Mouse (Mus musculus): ENCODE measurements around the gene Mlip. TPM values are rescaled to one million over a fixed set of nuclear protein-coding genes. Genes with fewer than 3 reads are reported as not detected.
"Not testable (repeated sequence)": the region's sequence is repeated elsewhere in the genome, so short reads cannot be mapped to it uniquely, and the experiment has no call there.

The Mlip gene
- polyA plus RNA-seq, 1 experiment = not detected

DNA sequence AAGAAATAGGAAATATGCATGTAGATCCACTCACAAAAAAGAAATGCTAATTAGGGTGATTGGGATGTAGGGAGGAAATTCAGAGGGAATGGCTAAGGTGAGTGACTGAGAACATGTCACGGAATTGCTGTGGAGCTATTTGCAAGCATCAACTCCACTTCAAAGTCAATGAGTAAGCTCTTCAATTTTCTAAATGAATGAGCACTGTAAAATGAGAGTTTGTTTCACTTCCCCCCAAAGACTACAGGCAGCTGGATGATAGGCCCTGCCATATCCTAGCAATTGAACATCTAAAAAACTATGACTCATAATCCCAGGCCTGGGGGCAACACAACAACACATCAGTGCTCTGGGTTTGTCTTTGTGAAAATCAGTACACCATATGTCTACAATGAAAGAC, 233.0 kb downstream of the Mlip start:
- H3K27me3 ChIP-seq (ENCODE audit: control insufficient read depth, insufficient read depth, low read length, poor library complexity, severe bottlenecking) = no peaks in the 10 kb centered on the region
- no peak overlapping the region for H3K9ac ChIP-seq (ENCODE audit: low read depth, poor library complexity, severe bottlenecking)
- no peak for TF ChIP-seq POLR2A (IDR thresholded peaks at IDR 0.05; ENCODE audit: insufficient read depth, low read length)
- TF ChIP-seq CTCF (IDR thresholded peaks at IDR 0.05; ENCODE audit: low read depth, low read length) = no peak
- no peak for TF ChIP-seq EP300 (IDR thresholded peaks at IDR 0.05; ENCODE audit: insufficient read depth, low read depth, low read length)
- H3K4me1 ChIP-seq (ENCODE audit: control insufficient read depth, insufficient read depth, low read length) = no peaks in the 10 kb centered on the region
- H3K27ac ChIP-seq (ENCODE audit: insufficient read depth, low read length) = no peak overlapping the region
- no peak overlapping the region for H3K4me3 ChIP-seq (ENCODE audit: low read depth, low read length)
- no peaks in the 10 kb centered on the region for H3K36me3 ChIP-seq (ENCODE audit: control insufficient read depth, insufficient read depth, low read length, poor library complexity, severe bottlenecking)
- no peaks in the 10 kb centered on the region for H3K9me3 ChIP-seq (replicated peaks; ENCODE audit: control insufficient read depth, insufficient read depth, low read length, poor library complexity, severe bottlenecking)

DNA sequence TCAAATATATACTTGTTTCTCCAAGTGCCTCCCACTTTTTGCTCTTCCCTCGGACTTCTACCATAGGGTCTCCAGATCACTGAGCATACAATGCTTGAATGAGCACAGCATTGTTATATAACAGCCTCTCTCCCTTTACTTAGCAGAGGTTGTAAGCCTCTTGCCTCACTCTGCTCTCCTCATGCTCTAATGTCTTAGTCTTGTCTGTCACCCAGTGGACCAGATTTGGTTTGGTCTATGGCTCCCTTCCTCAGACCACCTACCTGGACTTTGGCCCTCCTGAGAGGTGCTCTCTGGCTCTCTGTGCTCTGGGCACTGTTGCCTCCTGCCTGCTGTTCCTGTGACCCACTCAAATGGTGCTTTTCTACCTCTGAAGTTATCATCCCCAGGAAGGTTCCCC, 255.9 kb downstream of the Mlip start:
- Histone ChIP-seq H3K9ac (ENCODE audit: low read depth, poor library complexity, severe bottlenecking) (no peak overlapping the region), H3K27me3 (ENCODE audit: control insufficient read depth, insufficient read depth, low read length, poor library complexity, severe bottlenecking) (no peaks in the 10 kb centered on the region), H3K9me3 (replicated peaks; ENCODE audit: control insufficient read depth, insufficient read depth, low read length, poor library complexity, severe bottlenecking) (no peaks in the 10 kb centered on the region), H3K4me3 (ENCODE audit: low read depth, low read length) (no peak overlapping the region), H3K4me1 (ENCODE audit: control insufficient read depth, insufficient read depth, low read length) (no peaks in the 10 kb centered on the region), H3K36me3 (ENCODE audit: control insufficient read depth, insufficient read depth, low read length, poor library complexity, severe bottlenecking) (no peaks in the 10 kb centered on the region), H3K27ac (ENCODE audit: insufficient read depth, low read length) (no peak overlapping the region)
- TF ChIP-seq EP300 (IDR thresholded peaks at IDR 0.05; ENCODE audit: insufficient read depth, low read depth, low read length) (no peak), POLR2A (IDR thresholded peaks at IDR 0.05; ENCODE audit: insufficient read depth, low read length) (no peak), CTCF (IDR thresholded peaks at IDR 0.05; ENCODE audit: low read depth, low read length) (no peak)

DNA sequence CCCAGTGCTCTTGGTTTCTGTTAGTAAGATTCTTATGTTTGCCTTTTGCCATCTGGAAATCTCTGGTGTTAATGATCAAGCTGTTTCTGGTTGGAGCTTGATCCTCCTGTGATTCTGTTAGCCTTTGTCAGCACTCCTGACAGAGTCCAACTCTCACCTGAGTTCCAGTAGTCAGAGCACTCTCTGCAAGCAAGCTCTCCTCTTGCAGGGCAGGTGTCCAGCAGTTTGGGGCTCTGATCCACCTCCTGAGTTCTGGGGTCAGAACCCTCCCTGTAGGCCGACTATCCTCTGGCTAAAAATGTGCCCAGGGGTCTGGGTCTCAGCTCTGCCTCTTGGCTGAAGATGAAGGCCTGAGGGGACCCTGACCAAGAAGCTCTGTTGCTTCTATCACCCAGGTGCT, 269.5 kb downstream of the Mlip start:
- not testable (repeated sequence) for H3K4me1 ChIP-seq (ENCODE audit: control insufficient read depth, insufficient read depth, low read length); H3K36me3 ChIP-seq (ENCODE audit: control insufficient read depth, insufficient read depth, low read length, poor library complexity, severe bottlenecking); H3K27ac ChIP-seq (ENCODE audit: insufficient read depth, low read length); H3K4me3 ChIP-seq (ENCODE audit: low read depth, low read length); H3K9ac ChIP-seq (ENCODE audit: low read depth, poor library complexity, severe bottlenecking); H3K27me3 ChIP-seq (ENCODE audit: control insufficient read depth, insufficient read depth, low read length, poor library complexity, severe bottlenecking); H3K9me3 ChIP-seq (replicated peaks; ENCODE audit: control insufficient read depth, insufficient read depth, low read length, poor library complexity, severe bottlenecking)

DNA sequence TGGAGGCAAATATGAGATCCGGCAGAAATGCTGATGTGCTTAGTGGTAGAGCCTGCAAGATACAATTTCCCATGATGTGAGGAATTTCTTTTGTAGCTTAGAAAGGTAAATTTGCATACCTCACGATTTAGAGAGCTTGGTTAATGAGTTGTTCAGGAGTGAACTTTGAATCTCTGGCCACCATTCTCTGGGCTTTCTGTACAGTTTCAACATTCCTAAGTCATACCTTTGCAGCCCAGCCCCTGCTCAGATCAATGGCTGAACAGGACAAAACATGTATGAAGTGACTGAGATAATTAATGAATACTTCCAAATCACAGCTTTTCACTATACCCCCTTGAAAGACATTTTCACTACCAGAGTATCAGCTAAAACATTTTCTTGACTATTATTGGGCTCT, 281.1 kb downstream of the Mlip start:
- Histone ChIP-seq H3K9ac (ENCODE audit: low read depth, poor library complexity, severe bottlenecking) (no peak overlapping the region), H3K4me1 (ENCODE audit: control insufficient read depth, insufficient read depth, low read length) (no peaks in the 10 kb centered on the region), H3K27me3 (ENCODE audit: control insufficient read depth, insufficient read depth, low read length, poor library complexity, severe bottlenecking) (no peaks in the 10 kb centered on the region), H3K4me3 (ENCODE audit: low read depth, low read length) (no peak overlapping the region), H3K9me3 (replicated peaks; ENCODE audit: control insufficient read depth, insufficient read depth, low read length, poor library complexity, severe bottlenecking) (no peaks in the 10 kb centered on the region), H3K27ac (ENCODE audit: insufficient read depth, low read length) (no peak overlapping the region), H3K36me3 (ENCODE audit: control insufficient read depth, insufficient read depth, low read length, poor library complexity, severe bottlenecking) (no peaks in the 10 kb centered on the region)
- TF ChIP-seq CTCF (IDR thresholded peaks at IDR 0.05; ENCODE audit: low read depth, low read length) = no peak
- TF ChIP-seq EP300 (IDR thresholded peaks at IDR 0.05; ENCODE audit: insufficient read depth, low read depth, low read length) = no peak

DNA sequence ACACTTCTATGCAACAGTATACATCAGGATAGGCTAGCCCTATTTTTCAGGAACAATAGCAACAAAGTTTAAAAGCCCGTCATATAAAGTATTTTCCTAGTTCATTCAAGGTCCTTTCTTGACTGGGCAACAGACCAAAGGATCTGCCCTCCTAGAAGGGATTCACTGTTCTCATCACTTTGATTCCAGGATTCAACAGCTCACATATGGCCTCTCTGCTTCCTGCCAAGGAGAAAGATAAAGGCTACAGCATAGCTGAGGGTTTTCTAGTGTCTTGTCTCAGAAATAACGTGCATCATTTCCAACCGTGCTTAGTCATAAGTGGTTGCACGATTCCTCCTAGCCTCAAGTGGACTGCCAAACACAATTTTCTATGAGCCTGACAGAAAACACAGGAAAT, 296.2 kb downstream of the Mlip start:
- H3K9me3 ChIP-seq (replicated peaks; ENCODE audit: control insufficient read depth, insufficient read depth, low read length, poor library complexity, severe bottlenecking) = no peaks in the 10 kb centered on the region
- H3K9ac ChIP-seq (ENCODE audit: low read depth, poor library complexity, severe bottlenecking) = no peak overlapping the region
- no peaks in the 10 kb centered on the region for H3K36me3 ChIP-seq (ENCODE audit: control insufficient read depth, insufficient read depth, low read length, poor library complexity, severe bottlenecking)
- H3K4me1 ChIP-seq (ENCODE audit: control insufficient read depth, insufficient read depth, low read length) = no peaks in the 10 kb centered on the region
- H3K4me3 ChIP-seq (ENCODE audit: low read depth, low read length) = no peak overlapping the region
- no peak overlapping the region for H3K27ac ChIP-seq (ENCODE audit: insufficient read depth, low read length)
- H3K27me3 ChIP-seq (ENCODE audit: control insufficient read depth, insufficient read depth, low read length, poor library complexity, severe bottlenecking) = no peaks in the 10 kb centered on the region
- no peak for TF ChIP-seq CTCF (IDR thresholded peaks at IDR 0.05; ENCODE audit: low read depth, low read length)
- no peak for TF ChIP-seq POLR2A (IDR thresholded peaks at IDR 0.05; ENCODE audit: insufficient read depth, low read length)
- TF ChIP-seq EP300 (IDR thresholded peaks at IDR 0.05; ENCODE audit: insufficient read depth, low read depth, low read length) = no peak

DNA sequence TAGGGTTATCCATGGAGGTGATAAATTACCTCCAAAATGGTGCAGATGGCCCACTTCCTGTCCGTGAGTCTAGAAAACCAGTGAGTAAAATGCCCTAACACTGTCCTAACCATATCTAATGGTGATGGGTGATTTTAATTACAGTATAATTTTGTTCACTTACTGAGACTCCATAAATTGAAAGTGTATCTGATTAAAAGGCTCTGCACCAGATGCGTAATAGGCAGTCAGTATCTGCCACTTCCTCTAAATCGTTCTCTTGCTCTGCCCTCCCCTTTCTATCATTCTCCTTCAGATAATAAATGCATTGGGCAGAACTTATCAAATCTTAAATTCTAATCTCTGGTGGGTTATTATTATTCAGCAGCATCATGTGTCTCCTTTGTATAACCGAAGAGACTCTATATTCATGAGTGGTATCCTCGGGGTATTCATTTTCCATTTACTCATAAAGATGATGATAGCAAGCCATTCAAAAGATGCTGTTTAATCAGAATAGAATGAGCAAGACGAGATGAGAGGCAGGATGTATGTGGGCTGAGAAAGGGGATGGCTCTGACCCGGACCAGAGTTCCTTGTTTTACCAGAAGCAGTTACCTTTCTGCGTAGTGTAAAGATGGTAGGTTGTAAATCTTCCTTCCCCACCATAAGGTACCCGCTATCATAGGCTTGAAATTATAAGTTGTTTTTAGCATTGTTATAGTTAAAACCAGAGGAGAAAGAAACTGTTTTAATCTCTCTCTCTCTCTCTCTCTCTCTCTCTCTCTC, 298.2 kb downstream of the Mlip start:
- Histone ChIP-seq H3K27me3 (ENCODE audit: control insufficient read depth, insufficient read depth, low read length, poor library complexity, severe bottlenecking) (no peaks in the 10 kb centered on the region), H3K9ac (ENCODE audit: low read depth, poor library complexity, severe bottlenecking) (no peak overlapping the region), H3K4me3 (ENCODE audit: low read depth, low read length) (no peak overlapping the region), H3K27ac (ENCODE audit: insufficient read depth, low read length) (no peak overlapping the region), H3K4me1 (ENCODE audit: control insufficient read depth, insufficient read depth, low read length) (no peaks in the 10 kb centered on the region), H3K9me3 (replicated peaks; ENCODE audit: control insufficient read depth, insufficient read depth, low read length, poor library complexity, severe bottlenecking) (no peaks in the 10 kb centered on the region), H3K36me3 (ENCODE audit: control insufficient read depth, insufficient read depth, low read length, poor library complexity, severe bottlenecking) (no peaks in the 10 kb centered on the region)
- TF ChIP-seq EP300 (IDR thresholded peaks at IDR 0.05; ENCODE audit: insufficient read depth, low read depth, low read length) (no peak), CTCF (IDR thresholded peaks at IDR 0.05; ENCODE audit: low read depth, low read length) (no peak), POLR2A (IDR thresholded peaks at IDR 0.05; ENCODE audit: insufficient read depth, low read length) (no peak)

Other genes with a start within 250 kb of the Mlip start
- 20.9 and 24.9 TPM in 2 replicates for gene Lrrc1, start 191.9 kb upstream of the Mlip start, polyA plus RNA-seq (2011; ENCODE audit: insufficient read depth, insufficient read length, low read depth, missing spikeins)